Mouse (Mus musculus): Measurements from ENCODE around the gene Slc35g3. TPM values are rescaled to one million over a fixed set of nuclear protein-coding genes. Genes with fewer than 3 reads are reported as not detected.

The Slc35g3 gene
- total RNA-seq (2021) = not detected in 2 replicates
- long read RNA-seq, experiment 1 = 0 reads
- long read RNA-seq, experiment 2 = 0 reads

GRCm38 (mm10) chr11:69761868-69762267, at the start of gene Slc35g3:
Slc35g3 (minus strand) TSS chr11:69761968.
- no peak for DNase-seq

DNA sequence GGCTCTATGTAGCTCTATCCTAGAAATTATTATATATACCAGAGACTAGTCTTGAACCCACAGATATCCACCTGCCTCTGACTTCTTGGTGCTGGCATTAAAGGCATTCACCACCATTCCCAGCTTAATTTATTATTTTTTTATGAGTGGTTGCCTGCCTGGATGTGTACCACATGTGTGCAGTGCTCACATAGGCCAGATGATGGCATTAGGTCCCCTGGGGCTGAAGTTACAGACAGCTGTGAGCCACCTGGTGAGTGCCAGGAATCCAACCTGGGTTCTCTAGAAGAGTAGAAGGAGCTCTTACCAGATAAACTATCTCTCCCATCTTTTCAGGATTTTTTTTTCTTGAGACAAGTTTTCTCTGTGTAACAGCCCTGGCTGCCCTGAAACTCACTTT, 48.5 kb upstream of the Slc35g3 start:
- DNase-seq = no peak

DNA sequence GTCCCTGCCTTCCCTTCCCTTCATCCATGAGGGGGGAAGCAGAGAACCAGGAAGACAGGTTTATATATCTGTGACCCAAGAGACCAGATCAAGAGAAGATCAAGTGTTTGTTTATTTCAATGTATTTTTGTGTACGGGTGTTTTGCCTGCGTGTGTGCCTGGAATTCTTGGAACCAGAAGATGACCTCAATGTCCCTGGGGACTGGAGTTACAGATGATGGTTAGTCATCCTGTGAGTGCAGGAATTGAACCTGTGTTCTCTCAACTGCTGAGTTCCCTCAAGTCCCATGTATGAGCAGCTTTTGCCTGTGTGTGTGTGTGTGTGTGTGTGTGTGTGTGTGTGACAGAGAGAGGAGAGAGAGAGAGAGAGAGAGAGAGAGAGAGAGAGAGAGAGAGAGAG, 45.9 kb upstream of the Slc35g3 start:
- DNase-seq = no peak

DNA sequence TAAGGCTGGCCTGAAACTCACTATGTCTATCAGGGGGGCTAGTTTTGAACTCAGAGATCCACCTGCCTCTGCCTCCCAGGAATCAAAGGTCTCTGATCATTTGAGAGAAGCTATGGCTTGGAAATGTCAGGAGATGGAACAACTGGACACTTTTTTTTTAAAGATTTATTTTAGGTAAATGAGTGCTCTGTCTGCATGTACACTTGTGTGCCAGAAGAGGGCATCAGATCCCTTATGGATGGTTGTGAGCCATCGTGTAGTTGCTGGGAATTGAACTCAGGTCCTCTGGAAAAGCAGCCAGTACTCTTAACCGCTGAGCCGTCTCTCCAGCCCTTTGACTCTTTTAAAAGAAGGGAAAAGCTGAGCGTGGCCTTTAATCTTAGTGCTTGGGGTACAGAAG, 44.6 kb upstream of the Slc35g3 start:
- no peak for DNase-seq

GRCm38 (mm10) chr11:69804972-69805909, 43.5 kb upstream of the Slc35g3 start, which contains the start of gene Tmem102:
Tmem102 (minus strand) TSS chr11:69805624.
- no peak for DNase-seq

- DNase-seq = peak; percentile 42
Measured at GRCm38 (mm10) chr11:69804652-69804940, 42.8 kb upstream of the Slc35g3 start.

DNA sequence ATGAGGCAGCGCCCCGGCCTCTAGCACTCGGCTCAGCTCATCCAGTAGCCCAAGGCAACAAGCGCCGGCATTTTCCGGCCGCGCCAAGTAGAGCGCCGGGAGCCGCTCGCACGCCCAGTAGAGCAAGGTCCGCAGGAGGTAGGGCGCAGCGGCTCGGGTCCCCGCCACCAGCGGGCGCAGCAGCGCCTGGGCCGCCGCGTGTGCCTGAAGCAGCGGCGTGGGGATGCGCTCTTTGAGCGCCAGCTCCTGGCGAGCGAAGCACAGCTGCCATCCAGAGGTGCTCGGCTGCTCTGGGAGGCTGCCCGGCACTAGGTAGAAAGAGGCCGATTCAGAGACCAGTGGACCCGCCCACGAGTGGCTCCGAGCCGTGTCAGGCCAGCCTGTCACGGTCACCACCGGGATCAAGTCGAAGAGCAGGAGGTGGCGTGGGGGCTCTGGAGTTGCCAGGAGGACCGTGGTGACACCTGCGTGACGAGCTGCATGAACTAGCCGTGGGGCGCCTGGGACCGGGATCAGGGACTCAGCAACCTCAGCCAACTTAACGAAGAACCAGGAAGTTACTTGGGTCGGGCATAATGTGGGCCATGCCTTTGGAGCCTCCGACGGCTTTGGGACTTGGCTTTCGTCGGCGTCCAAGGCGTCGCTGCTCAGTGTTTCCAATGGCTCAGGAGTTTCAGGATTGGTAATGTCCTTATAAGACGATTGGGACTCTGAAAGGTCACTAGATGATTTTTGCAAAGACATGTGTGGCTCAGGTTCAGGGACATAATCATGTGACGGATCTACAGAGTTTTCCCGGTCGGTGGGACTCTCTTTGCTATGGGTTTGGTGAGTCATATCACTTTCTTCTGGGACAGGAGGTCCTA, 42.3 kb upstream of the Slc35g3 start:
- DNase-seq = peak; percentile 90

DNA sequence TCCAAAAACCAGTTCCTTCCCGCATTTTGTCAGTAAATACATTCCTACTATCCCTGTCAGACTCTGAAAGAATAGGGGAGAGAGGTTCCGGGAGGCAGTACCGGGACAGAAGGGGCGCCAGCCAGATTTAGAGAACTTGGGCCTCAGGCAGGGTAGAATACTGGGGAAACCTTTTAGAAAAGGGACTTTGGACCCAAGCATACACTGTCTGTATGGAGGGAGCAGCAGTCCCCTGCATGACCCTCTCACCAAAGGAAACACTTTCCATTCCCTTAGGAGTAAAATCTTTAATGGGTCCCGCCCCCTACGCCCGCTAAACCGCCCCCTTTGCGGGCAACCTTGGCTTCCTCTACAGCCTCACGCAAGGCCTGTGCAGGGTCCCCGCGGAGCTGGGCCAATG, 41.6 kb upstream of the Slc35g3 start:
- no peak for DNase-seq

DNA sequence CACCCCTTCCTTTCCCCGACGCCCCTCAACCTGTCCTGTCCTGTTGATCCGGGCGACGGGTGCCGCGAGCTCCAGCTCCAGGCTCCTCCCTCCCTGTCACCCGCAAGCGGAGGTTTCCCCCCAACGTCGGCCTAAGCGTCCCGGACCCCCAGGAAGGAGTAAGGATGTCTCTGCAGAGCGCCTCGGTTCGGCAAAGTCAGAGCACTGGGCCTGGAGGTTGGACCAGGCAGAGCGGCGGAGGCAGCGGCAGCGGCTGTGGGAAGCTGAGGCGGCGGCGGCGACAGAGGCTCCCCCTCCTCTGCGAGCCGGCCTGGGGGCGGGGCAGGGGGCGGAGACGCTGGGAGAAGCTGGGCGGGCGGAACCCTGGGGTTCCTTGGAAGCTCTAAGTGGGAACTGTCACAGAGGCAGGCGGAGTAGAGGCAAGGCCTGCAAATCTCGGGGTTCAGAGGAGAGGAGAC, 40.9 kb upstream of the Slc35g3 start:
- peak; percentile 92 for DNase-seq

- peak; percentile 20 for DNase-seq
Measured at GRCm38 (mm10) chr11:69801379-69801977, 39.7 kb upstream of the Slc35g3 start, which contains the start of gene Fgf11. Fgf11 (minus strand) TSS chr11:69801857.

- DNase-seq = peak; percentile 79
Measured at GRCm38 (mm10) chr11:69800392-69801197, 38.8 kb upstream of the Slc35g3 start.

DNA sequence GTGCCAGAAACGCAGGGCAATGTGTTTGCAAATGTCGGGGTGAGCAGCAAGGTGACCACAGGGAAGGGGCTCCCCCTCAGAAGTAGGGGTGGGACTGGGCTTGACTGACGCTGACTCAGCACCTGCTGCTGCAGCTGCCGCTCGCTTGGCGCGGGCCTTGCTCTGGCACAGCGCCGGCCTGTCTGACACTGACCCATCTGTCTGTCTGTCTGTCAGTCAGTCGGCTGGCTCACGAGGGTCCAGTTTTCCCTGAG, 38.3 kb upstream of the Slc35g3 start:
- peak; percentile 62 for DNase-seq

- peak; percentile 33 for DNase-seq
Measured at GRCm38 (mm10) chr11:69799394-69800137, 37.8 kb upstream of the Slc35g3 start.

DNA sequence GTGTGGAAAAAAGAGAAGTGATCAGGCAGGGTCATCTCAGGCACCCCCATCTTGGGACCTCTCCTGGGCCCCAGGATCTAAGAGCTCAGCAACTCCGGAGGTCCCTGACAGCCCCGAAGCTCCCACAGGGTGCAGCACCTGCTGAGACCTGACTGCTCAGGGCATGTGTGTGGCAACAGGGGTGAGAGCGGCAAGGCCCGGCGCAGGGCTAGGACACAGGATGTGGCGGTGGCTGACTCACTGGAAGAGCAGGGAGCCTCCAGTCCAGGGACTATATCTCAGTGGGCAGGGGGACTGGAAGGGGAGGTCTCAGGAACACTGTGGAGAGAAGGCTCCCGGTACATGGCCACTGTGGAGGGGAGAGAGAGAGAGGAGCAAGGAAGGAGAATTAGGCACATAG, 36.2 kb upstream of the Slc35g3 start:
- DNase-seq = no peak

DNA sequence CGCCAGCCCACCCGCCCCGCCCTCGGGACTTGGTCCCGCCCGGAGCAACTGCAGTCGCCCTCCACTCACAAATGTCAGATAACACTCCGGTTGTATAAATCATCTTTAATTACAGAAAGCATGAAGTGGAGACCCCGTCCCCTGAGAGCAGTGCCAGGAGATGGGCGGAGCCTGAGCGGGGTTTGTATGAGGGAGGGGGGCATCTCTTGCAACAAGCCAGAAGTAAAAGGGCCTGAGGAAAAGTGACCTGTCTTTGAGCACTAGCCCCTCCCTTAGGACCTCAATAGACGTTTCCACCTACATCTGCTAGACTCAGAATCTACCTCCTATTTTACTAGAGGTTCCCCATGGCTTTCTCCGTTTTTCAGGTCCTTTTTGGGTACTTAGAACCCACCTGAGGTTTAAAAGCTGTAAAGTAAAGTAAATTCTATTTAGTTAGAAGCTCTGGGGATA, 34.2 kb upstream of the Slc35g3 start:
- DNase-seq = no peak

DNA sequence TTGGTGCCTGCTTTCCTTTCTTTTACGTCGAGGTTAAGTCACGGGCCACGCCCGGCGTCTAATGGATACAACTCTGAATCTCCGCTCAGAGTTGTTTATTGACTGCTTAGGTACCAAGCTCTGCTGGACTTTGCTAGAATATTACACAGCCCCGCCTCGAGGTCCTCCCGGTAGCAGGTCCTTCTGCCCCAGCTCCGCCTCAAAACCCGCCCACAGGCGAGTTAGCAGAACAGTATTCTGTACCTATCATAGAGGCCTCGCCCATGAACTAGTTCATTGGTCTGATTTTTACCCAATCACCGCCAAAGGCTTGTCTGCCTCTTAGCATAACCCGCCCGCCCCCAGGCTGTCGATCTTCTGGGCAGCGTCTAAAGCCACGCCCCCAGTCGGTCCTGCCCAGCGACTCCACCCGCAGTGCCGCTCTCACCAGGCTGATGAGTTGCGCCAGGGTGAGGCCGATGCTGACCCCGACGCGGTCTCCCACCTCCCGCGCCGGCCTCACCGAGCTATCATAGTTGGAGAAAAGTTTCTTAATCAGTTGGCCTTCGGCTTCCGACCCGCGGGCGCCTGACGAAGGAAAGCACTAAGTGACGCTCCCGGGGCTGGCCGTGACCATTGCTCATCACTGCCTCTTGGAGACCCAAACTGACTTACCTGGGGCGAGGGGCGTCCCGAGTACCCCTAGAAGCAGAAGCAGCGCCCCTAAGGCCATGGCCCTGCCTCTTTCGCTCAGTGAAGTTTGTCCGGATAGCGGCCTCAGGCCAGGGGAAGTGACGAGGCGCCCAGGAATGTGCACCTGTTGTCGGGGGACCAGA, 33.6 kb upstream of the Slc35g3 start, which contains the start of gene Chrnb1:
TSS of gene Chrnb1 (minus strand) at position 776 of the 815 bp plus-strand sequence.
- peak; percentile 97 for DNase-seq

GRCm38 (mm10) chr11:69793429-69793828, 31.7 kb upstream of the Slc35g3 start:
- no peak for DNase-seq

- DNase-seq = no peak
Measured at GRCm38 (mm10) chr11:69791420-69791819, 29.7 kb upstream of the Slc35g3 start.

DNA sequence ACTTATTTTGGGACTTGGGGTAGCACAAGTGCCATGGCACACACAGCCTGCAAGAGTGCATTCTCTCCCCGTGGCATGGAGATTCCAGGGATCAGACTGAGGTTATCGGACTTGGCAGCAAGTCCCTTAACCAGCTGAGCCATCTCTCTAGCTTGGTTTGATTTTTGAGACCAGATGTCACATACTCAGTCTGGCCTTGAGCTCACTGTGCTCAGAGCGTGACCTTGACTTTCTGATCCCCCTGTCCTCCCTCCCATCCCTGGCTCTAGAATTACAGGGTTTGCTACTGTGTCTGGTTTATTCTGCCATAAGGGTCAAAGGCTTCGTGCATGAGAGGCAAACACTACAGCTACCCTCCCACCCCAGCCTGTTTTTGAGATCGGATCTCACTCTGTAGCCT, 27.7 kb upstream of the Slc35g3 start:
- DNase-seq = peak; percentile 31

- DNase-seq = no peak
Measured at GRCm38 (mm10) chr11:69787306-69787705, 25.5 kb upstream of the Slc35g3 start.
